Mouse (Mus musculus): ENCODE measurements around the gene Igsf11. TPM values are rescaled to one million over a fixed set of nuclear protein-coding genes. Genes with fewer than 3 reads are reported as not detected.

The Igsf11 gene
- polyA plus RNA-seq, 1 experiment from 2014 or later, result 0.81 TPM

- Histone ChIP-seq H3K27ac (ENCODE audit: low read length) (no peak overlapping the region), H3K4me1 (ENCODE audit: control insufficient read depth, insufficient read depth, low read length) (no peaks in the 10 kb centered on the region; the same call in 1 of the 2 replicates), H3K9ac (ENCODE audit: low read depth, low read length) (no peak overlapping the region), H3K4me3 (ENCODE audit: low read length) (no peak overlapping the region), H3K4me2 (ENCODE audit: low read depth, low read length) (no peak overlapping the region), H3K36me3 (ENCODE audit: control insufficient read depth, insufficient read depth, low read length) (no peaks in the 10 kb centered on the region), H3K27me3 (replicated peaks; ENCODE audit: control insufficient read depth, insufficient read depth, low read length) (peaks cover 3% of the 10 kb centered on the region; the same call in 1 of the 2 replicates), H3K9me3 (ENCODE audit: control insufficient read depth, low read length) (no peaks in the 10 kb centered on the region)
- 84% methylated on average over 2 of the region's 2 CpGs for WGBS
- no peak for ATAC-seq
Measured at GRCm38 (mm10) chr16:38918121-38918520, 25.6 kb downstream of the Igsf11 start.

DNA sequence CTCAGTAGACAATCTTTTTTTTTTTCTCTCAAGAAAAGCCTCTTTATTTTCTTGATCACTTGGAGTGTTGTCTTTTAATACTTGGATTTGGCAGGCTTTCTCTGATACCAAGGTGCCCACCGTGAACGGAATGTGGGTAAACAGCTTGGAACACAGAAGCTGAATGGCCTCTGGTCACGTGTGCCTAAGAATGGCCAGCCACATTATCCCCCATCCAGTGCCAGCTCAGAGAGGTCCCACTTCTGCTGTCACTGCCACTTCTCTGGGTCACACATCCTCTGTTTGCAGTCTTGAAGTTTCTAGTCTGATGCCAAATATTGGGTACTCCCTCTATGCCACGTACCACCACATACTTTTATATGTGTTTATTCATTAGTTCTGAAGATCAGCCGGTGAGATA lies 28.0 kb downstream of the Igsf11 start:
- H3K4me3 ChIP-seq (ENCODE audit: low read length), result no peak overlapping the region
- 82% methylated on average over 5 of the region's 5 CpGs for WGBS
- no peak overlapping the region for H3K9ac ChIP-seq (ENCODE audit: low read depth, low read length)
- H3K36me3 ChIP-seq (ENCODE audit: control insufficient read depth, insufficient read depth, low read length), result no peaks in the 10 kb centered on the region
- H3K4me2 ChIP-seq (ENCODE audit: low read depth, low read length), result no peak overlapping the region
- H3K9me3 ChIP-seq (ENCODE audit: control insufficient read depth, low read length), result no peaks in the 10 kb centered on the region
- no peak overlapping the region for H3K27ac ChIP-seq (ENCODE audit: low read length)
- ATAC-seq, result no peak
- H3K4me1 ChIP-seq (ENCODE audit: control insufficient read depth, insufficient read depth, low read length), result no peaks in the 10 kb centered on the region; the same call in 1 of the 2 replicates
- peaks cover 3% of the 10 kb centered on the region; the same call in 1 of the 2 replicates for H3K27me3 ChIP-seq (replicated peaks; ENCODE audit: control insufficient read depth, insufficient read depth, low read length)

- peak overlapping the region; percentile 19; the same call in 1 of the 2 replicates for H3K4me2 ChIP-seq (ENCODE audit: low read depth, low read length)
Measured at GRCm38 (mm10) chr16:38924940-38925339, 32.5 kb downstream of the Igsf11 start.

GRCm38 (mm10) chr16:38928760-38929159 lies 36.3 kb downstream of the Igsf11 start:
- no peak overlapping the region for H3K27ac ChIP-seq (ENCODE audit: low read length)
- H3K4me2 ChIP-seq (ENCODE audit: low read depth, low read length), result no peak overlapping the region
- no peaks in the 10 kb centered on the region for H3K9me3 ChIP-seq (ENCODE audit: control insufficient read depth, low read length)
- H3K4me3 ChIP-seq (ENCODE audit: low read length), result no peak overlapping the region
- H3K27me3 ChIP-seq (replicated peaks; ENCODE audit: control insufficient read depth, insufficient read depth, low read length), result no peaks in the 10 kb centered on the region
- H3K4me1 ChIP-seq (ENCODE audit: control insufficient read depth, insufficient read depth, low read length), result no peaks in the 10 kb centered on the region
- no peaks in the 10 kb centered on the region for H3K36me3 ChIP-seq (ENCODE audit: control insufficient read depth, insufficient read depth, low read length)
- no peak overlapping the region for H3K9ac ChIP-seq (ENCODE audit: low read depth, low read length)
- no peak for ATAC-seq
- WGBS, result 83% methylated on average over 7 of the region's 7 CpGs

More at GRCm38 (mm10) chr16:38924940-38925339, 32.5 kb downstream of the Igsf11 start:
- no peaks in the 10 kb centered on the region for H3K36me3 ChIP-seq (ENCODE audit: control insufficient read depth, insufficient read depth, low read length)
- no peak overlapping the region for H3K27ac ChIP-seq (ENCODE audit: low read length)
- H3K9ac ChIP-seq (ENCODE audit: low read depth, low read length), result no peak overlapping the region
- ATAC-seq, result no peak; the same call in 1 of the 2 replicates
- no peaks in the 10 kb centered on the region for H3K4me1 ChIP-seq (ENCODE audit: control insufficient read depth, insufficient read depth, low read length)
- H3K27me3 ChIP-seq (replicated peaks; ENCODE audit: control insufficient read depth, insufficient read depth, low read length), result peaks cover 3% of the 10 kb centered on the region; the same call in 1 of the 2 replicates
- WGBS, result 50% methylated on average over 13 of the region's 13 CpGs
- H3K9me3 ChIP-seq (ENCODE audit: control insufficient read depth, low read length), result no peaks in the 10 kb centered on the region
- H3K4me3 ChIP-seq (ENCODE audit: low read length), result no peak overlapping the region

DNA sequence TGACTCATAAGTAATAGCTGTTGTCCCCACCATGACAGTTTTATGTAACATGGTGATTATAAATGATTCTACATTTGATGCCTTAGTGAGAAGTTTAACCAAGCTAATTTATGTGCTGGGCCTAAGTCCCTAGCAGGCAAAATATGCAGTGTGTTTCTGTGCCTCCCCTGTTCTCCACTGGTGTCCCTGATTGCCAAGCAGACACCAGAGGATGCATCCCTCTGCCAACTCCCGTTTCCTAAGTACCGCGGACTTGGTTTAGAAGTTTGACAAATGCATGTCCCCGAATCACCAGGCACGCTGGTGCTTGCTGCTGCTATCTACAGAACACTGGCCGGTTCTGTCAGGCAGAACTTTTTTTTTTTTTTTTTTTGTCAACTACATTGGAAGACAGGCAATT lies 39.0 kb downstream of the Igsf11 start:
- Histone ChIP-seq H3K9me3 (ENCODE audit: control insufficient read depth, low read length) (no peaks in the 10 kb centered on the region), H3K9ac (ENCODE audit: low read depth, low read length) (no peak overlapping the region), H3K27me3 (replicated peaks; ENCODE audit: control insufficient read depth, insufficient read depth, low read length) (no peaks in the 10 kb centered on the region), H3K4me3 (ENCODE audit: low read length) (no peak overlapping the region), H3K4me2 (ENCODE audit: low read depth, low read length) (no peak overlapping the region), H3K4me1 (ENCODE audit: control insufficient read depth, insufficient read depth, low read length) (no peaks in the 10 kb centered on the region), H3K27ac (ENCODE audit: low read length) (no peak overlapping the region), H3K36me3 (ENCODE audit: control insufficient read depth, insufficient read depth, low read length) (no peaks in the 10 kb centered on the region)
- ATAC-seq, result no peak
- WGBS, result 56% methylated on average over 6 of the region's 6 CpGs

GRCm38 (mm10) chr16:38940805-38941204 lies 48.3 kb downstream of the Igsf11 start:
- H3K9ac ChIP-seq (ENCODE audit: low read depth, low read length), result no peak overlapping the region
- WGBS, result 77% methylated on average over 3 of the region's 3 CpGs
- no peak for ATAC-seq

GRCm38 (mm10) chr16:38941275-38941674 lies 48.8 kb downstream of the Igsf11 start:
- 64% methylated on average over 6 of the region's 6 CpGs for WGBS

More at GRCm38 (mm10) chr16:38940805-38941204, 48.3 kb downstream of the Igsf11 start:
- Histone ChIP-seq H3K27ac (ENCODE audit: low read length) (no peak overlapping the region), H3K9me3 (ENCODE audit: control insufficient read depth, low read length) (no peaks in the 10 kb centered on the region), H3K4me3 (ENCODE audit: low read length) (no peak overlapping the region), H3K36me3 (ENCODE audit: control insufficient read depth, insufficient read depth, low read length) (no peaks in the 10 kb centered on the region), H3K27me3 (replicated peaks; ENCODE audit: control insufficient read depth, insufficient read depth, low read length) (no peaks in the 10 kb centered on the region), H3K4me2 (ENCODE audit: low read depth, low read length) (no peak overlapping the region), H3K4me1 (ENCODE audit: control insufficient read depth, insufficient read depth, low read length) (peaks cover 6% of the 10 kb centered on the region)

DNA sequence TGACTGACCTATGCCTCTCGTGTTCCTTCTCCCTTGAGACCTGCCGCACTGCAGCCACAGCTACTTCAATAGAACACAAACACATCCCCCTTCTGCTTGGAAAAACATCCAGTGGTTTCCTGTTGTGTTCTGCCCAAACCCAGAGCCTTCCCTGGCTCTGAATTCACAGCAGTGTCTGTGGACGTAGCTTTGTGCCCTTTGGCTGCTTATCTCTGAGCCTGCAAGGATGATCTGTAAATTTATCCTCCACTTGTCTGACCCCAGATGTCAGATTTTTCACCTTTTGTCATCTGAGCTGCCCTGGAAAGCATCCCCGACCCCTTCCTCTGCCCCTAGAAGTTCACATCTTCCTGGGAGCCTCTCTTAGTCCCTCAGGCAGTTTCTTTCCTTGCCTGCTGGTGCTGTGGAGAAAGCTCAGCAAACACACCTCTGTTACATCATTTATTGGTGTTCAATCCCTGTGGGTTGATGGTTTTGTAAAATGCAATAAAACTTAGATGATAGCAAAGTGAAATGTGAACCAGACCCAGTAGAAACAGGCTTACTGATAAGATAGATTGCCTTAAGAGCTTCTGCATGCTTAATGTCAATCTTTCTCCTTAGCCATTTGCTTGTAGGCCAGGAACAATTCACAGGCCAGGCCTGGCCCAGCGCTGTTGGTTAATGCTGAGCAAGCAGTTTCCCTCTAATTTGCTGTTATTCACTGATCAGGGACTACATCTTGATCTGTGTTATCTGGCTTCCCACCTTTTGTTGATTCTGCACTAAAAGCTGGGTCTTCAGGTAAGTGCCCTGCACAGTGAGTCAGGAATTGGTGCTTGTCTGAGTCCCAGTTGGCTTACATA lies 51.5 kb downstream of the Igsf11 start:
- ATAC-seq, result peak; percentile 75
- Histone ChIP-seq H3K9ac (ENCODE audit: low read depth, low read length) (no peak overlapping the region), H3K27ac (ENCODE audit: low read length) (no peak overlapping the region), H3K4me2 (ENCODE audit: low read depth, low read length) (no peak overlapping the region), H3K36me3 (ENCODE audit: control insufficient read depth, insufficient read depth, low read length) (no peaks in the 10 kb centered on the region), H3K27me3 (replicated peaks; ENCODE audit: control insufficient read depth, insufficient read depth, low read length) (no peaks in the 10 kb centered on the region), H3K4me3 (ENCODE audit: low read length) (no peak overlapping the region), H3K9me3 (ENCODE audit: control insufficient read depth, low read length) (no peaks in the 10 kb centered on the region), H3K4me1 (ENCODE audit: control insufficient read depth, insufficient read depth, low read length) (peaks cover 6% of the 10 kb centered on the region)
- 33% methylated on average over 5 of the region's 5 CpGs for WGBS

More at GRCm38 (mm10) chr16:38941275-38941674, 48.8 kb downstream of the Igsf11 start:
- Histone ChIP-seq H3K9me3 (ENCODE audit: control insufficient read depth, low read length) (no peaks in the 10 kb centered on the region), H3K4me1 (ENCODE audit: control insufficient read depth, insufficient read depth, low read length) (peaks cover 6% of the 10 kb centered on the region), H3K36me3 (ENCODE audit: control insufficient read depth, insufficient read depth, low read length) (no peaks in the 10 kb centered on the region), H3K27ac (ENCODE audit: low read length) (no peak overlapping the region), H3K4me3 (ENCODE audit: low read length) (no peak overlapping the region), H3K4me2 (ENCODE audit: low read depth, low read length) (no peak overlapping the region), H3K9ac (ENCODE audit: low read depth, low read length) (no peak overlapping the region), H3K27me3 (replicated peaks; ENCODE audit: control insufficient read depth, insufficient read depth, low read length) (no peaks in the 10 kb centered on the region)
- ATAC-seq, result no peak

- Histone ChIP-seq H3K4me2 (ENCODE audit: low read depth, low read length) (no peak overlapping the region), H3K27ac (ENCODE audit: low read length) (no peak overlapping the region), H3K36me3 (ENCODE audit: control insufficient read depth, insufficient read depth, low read length) (no peaks in the 10 kb centered on the region), H3K4me1 (ENCODE audit: control insufficient read depth, insufficient read depth, low read length) (peaks cover 6% of the 10 kb centered on the region), H3K27me3 (replicated peaks; ENCODE audit: control insufficient read depth, insufficient read depth, low read length) (no peaks in the 10 kb centered on the region), H3K9ac (ENCODE audit: low read depth, low read length) (no peak overlapping the region), H3K9me3 (ENCODE audit: control insufficient read depth, low read length) (no peaks in the 10 kb centered on the region), H3K4me3 (ENCODE audit: low read length) (no peak overlapping the region)
- no peak for ATAC-seq
- 65% methylated on average over 7 of the region's 7 CpGs for WGBS
Measured at GRCm38 (mm10) chr16:38945111-38945510, 52.6 kb downstream of the Igsf11 start.

Data from intestine, embryonic 16.5 days (tissue).